Mouse (Mus musculus) liver, postnatal 0 days (tissue): ENCODE results near the gene Dnajc19. TPM values are rescaled to one million over a fixed set of nuclear protein-coding genes. Genes with fewer than 3 reads are reported as not detected.

Experiments
- ATAC-seq: fragments of 200-750 bp; cut with Nextera tagmentation; 2 replicates; pipeline ENCODE4 v1.8.0; 2017; ENCODE audit warnings: mild to moderate bottlenecking, moderate library complexity
- DNase-seq: peaks from one replicate; pipeline ENCODE4 v3.0.0-alpha.2; 2016
- H3K27ac ChIP-seq: fragments of 300-500 bp; sonication (generic); 2 replicates; pipeline ENCODE4 v1.5.1; 2014; ENCODE audit warnings: antibody characterized with exemption, moderate library complexity, mild to moderate bottlenecking, low read depth
- H3K27me3 ChIP-seq: fragments of 300-500 bp; sonication (generic); 2 replicates; pipeline ENCODE4 v1.6.1; 2014; ENCODE audit warnings: low read length, control low read depth, mixed read lengths; ENCODE audit not compliant: insufficient read depth
- H3K36me3 ChIP-seq: fragments of 300-500 bp; sonication (generic); replicated peaks from 2 replicates; pipeline ENCODE4 v1.6.1; 2014; ENCODE audit warnings: mild to moderate bottlenecking, control low read depth, low read length, moderate library complexity, mixed read lengths; ENCODE audit not compliant: insufficient read depth
- H3K4me1 ChIP-seq: fragments of 300-500 bp; sonication (generic); 2 replicates; pipeline ENCODE4 v1.6.1; 2014; ENCODE audit warnings: antibody characterized with exemption, mild to moderate bottlenecking, control low read depth; ENCODE audit not compliant: insufficient read depth
- H3K4me2 ChIP-seq: fragments of 300-500 bp; sonication (generic); 2 replicates; pipeline ENCODE4 v1.6.1; 2014; ENCODE audit warnings: low read depth, mild to moderate bottlenecking, low read length, moderate library complexity, mixed read lengths
- H3K4me3 ChIP-seq: fragments of 300-500 bp; sonication (generic); 2 replicates; pipeline ENCODE4 v1.5.1; 2014; ENCODE audit warnings: low read depth, low read length
- H3K9ac ChIP-seq: fragments of 300-500 bp; sonication (generic); replicated peaks from 2 replicates; pipeline ENCODE4 v1.6.1; 2014; ENCODE audit warnings: mild to moderate bottlenecking, moderate library complexity
- H3K9me3 ChIP-seq: fragments of 300-500 bp; sonication (generic); 2 replicates; pipeline ENCODE4 v1.6.1; 2016; ENCODE audit warnings: mild to moderate bottlenecking, control low read depth, low read length, mixed read lengths
- CTCF ChIP-seq: sonication (generic); IDR thresholded peaks from 2 replicates; pipeline ENCODE4 v1.5.1; 2016; ENCODE audit warnings: antibody characterized with exemption, low read depth
- EP300 ChIP-seq: IDR thresholded peaks from 2 replicates; pipeline ENCODE4 v1.6.1; 2016; ENCODE audit warnings: antibody characterized with exemption, low read depth, mild to moderate bottlenecking
- WGBS: fragments of 180-500 bp; shearing (Covaris S2); extraction: QIAGEN DNeasy Blood & Tissue Kit; methylation state at CpG from one replicate; pipeline ENCODE4 v1.1.7; 2014; ENCODE audit not compliant: insufficient replicate concordance; 5-methylcytosine and 5-hydroxymethylcytosine counted together
- polyA plus RNA-seq: library from polyadenylated mRNA; unstranded; fragments of >200 nt; fragmentation: Nextera tagmentation; extraction: Ambion mirVana; gene quantifications from 2 replicates; pipeline ENCODE4 v1.2.1, GENCODE M21; 2015

Gene Dnajc19
- polyA plus RNA-seq, 1 experiment from 2014 or later, result 223 TPM

DNA sequence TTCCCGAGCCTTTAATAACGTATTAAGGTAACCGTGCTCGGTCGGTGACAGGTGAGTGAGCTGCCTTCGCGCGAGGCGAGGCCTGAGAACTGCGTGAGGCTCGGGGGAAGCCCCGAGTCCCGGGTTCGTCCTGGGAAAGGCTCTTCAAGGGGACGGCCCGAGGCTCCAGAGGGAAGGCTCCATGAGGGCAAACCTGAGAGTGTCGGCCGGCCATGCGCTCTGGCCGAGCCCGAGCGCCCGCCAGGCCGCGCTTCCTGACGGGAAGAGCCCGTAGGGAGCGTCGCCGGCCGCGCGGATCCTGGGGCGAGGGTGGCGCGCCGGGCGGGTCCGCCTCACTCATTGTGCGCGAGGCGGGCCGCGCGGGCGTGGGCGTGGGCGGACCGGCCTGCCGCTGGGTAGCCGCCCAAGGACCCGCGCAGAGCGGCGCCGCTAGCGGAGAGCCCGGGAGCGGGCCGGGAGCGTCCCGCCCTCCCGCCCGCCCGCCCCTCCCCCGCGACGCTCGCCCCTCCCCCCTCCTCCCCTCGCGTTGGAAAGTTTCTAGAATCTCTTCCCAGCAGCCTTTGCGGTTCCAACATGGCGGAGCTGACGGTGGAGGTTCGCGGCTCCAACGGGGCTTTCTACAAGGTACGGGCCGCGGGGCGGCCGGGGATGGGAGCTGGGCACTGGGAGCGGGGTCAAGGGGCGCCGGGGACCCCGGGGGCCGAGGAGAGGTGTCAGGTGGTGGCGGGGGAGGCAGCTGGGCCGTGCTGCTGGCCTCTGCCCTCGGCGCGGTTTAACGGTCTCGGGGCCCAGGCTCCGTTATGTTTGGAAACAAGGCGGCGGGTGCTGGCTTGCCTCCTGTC lies 61.4 kb downstream of the Dnajc19 start, which contains the start of gene Fxr1:
Gene Fxr1 (plus strand): TSS at position 404 of the 842 bp plus-strand sequence.
- under 1% methylated on average over 61 of the region's 97 CpGs for WGBS

GRCm38 (mm10) chr3:34008191-34008590 lies 72.9 kb downstream of the Dnajc19 start:
- no peaks in the 10 kb centered on the region for H3K4me1 ChIP-seq
- WGBS, result 70% methylated on average over 6 of the region's 6 CpGs
- ATAC-seq (no peak), DNase-seq (no peak)
- no peak for TF ChIP-seq CTCF
- no peak for TF ChIP-seq EP300
- no peak overlapping the region for H3K9ac ChIP-seq
- H3K27ac ChIP-seq, result no peak overlapping the region
- H3K36me3 ChIP-seq, result no peaks in the 10 kb centered on the region
- H3K4me3 ChIP-seq, result no peak overlapping the region
- H3K9me3 ChIP-seq, result no peaks in the 10 kb centered on the region
- H3K27me3 ChIP-seq, result no peaks in the 10 kb centered on the region
- no peak overlapping the region for H3K4me2 ChIP-seq

More for the DNA sequence above, 61.4 kb downstream of the Dnajc19 start, which contains the start of gene Fxr1:
- Histone ChIP-seq H3K9ac (peak within 1 kb of the TSS; percentile 100), H3K9me3 (peaks cover 2% of the 10 kb centered on the region; the same call in 1 of the 2 replicates), H3K4me2 (peak within 1 kb of the TSS; percentile 88), H3K27me3 (no peaks in the 10 kb centered on the region), H3K4me3 (peak within 1 kb of the TSS; percentile 100), H3K27ac (peak within 1 kb of the TSS; percentile 98), H3K4me1 (peaks cover 14% of the 10 kb centered on the region), H3K36me3 (no peaks in the 10 kb centered on the region; the same call in 1 of the 2 replicates)
- DNase-seq, result peak; percentile 90
- TF ChIP-seq CTCF (no peak), EP300 (no peak)
- ATAC-seq, result peak; percentile 97

GRCm38 (mm10) chr3:34007611-34008010 lies 73.5 kb downstream of the Dnajc19 start:
- no peaks in the 10 kb centered on the region for H3K4me1 ChIP-seq
- H3K9ac ChIP-seq, result no peak overlapping the region
- H3K27ac ChIP-seq, result no peak overlapping the region
- H3K27me3 ChIP-seq, result no peaks in the 10 kb centered on the region
- ATAC-seq, result no peak
- WGBS, result 71% methylated on average over 4 of the region's 4 CpGs
- no peaks in the 10 kb centered on the region for H3K36me3 ChIP-seq
- TF ChIP-seq CTCF (no peak), EP300 (no peak)
- no peak for DNase-seq
- H3K4me2 ChIP-seq, result no peak overlapping the region
- H3K9me3 ChIP-seq, result no peaks in the 10 kb centered on the region
- no peak overlapping the region for H3K4me3 ChIP-seq

DNA sequence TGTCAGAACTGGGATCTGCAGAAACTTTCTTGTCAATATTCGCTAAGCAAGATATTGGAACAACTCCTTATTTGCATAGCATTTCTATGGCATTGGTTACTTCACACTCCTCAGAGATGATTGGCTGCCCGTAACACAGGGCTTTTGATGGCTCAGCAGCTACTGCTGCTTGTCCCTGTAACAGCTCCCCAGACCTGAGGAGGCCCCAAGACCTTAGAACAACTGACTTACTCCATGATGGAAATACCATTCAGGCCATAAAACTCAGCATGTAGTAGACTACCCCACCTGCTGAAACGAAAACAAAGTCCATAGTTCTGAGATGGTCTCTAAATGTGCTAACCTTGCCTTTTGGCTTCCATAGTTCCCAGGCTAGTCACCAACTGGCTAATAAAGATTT lies 74.3 kb downstream of the Dnajc19 start:
- 57% methylated on average over 3 of the region's 3 CpGs for WGBS
- Histone ChIP-seq H3K27ac (no peak overlapping the region), H3K9me3 (no peaks in the 10 kb centered on the region), H3K4me1 (no peaks in the 10 kb centered on the region), H3K4me3 (no peak overlapping the region), H3K36me3 (no peaks in the 10 kb centered on the region), H3K27me3 (no peaks in the 10 kb centered on the region), H3K9ac (no peak overlapping the region), H3K4me2 (no peak overlapping the region)
- ATAC-seq (no peak), DNase-seq (no peak)
- TF ChIP-seq EP300, result no peak
- TF ChIP-seq CTCF, result no peak

GRCm38 (mm10) chr3:34006301-34006700 lies 74.8 kb downstream of the Dnajc19 start:
- TF ChIP-seq EP300 (no peak), CTCF (no peak)
- H3K27me3 ChIP-seq, result no peaks in the 10 kb centered on the region
- no peaks in the 10 kb centered on the region for H3K4me1 ChIP-seq
- no peak overlapping the region for H3K4me2 ChIP-seq
- H3K9ac ChIP-seq, result no peak overlapping the region
- no peaks in the 10 kb centered on the region for H3K9me3 ChIP-seq
- DNase-seq, result no peak
- WGBS, result 60% methylated on average over 2 of the region's 2 CpGs
- H3K4me3 ChIP-seq, result no peak overlapping the region
- no peaks in the 10 kb centered on the region for H3K36me3 ChIP-seq
- no peak overlapping the region for H3K27ac ChIP-seq
- ATAC-seq, result no peak

Other genes with a start within 250 kb of the Dnajc19 start
- 0.08 and 0.12 TPM in 2 replicates for gene Ccdc39, start 237.0 kb downstream of the Dnajc19 start, polyA plus RNA-seq
- 20.7 and 22.2 TPM in 2 replicates for gene Fxr1, start 61.4 kb downstream of the Dnajc19 start, polyA plus RNA-seq